Mouse (Mus musculus): ENCODE data around the gene Fez2. TPM values are rescaled to one million over a fixed set of nuclear protein-coding genes. Genes with fewer than 3 reads are reported as not detected.

The Fez2 gene
- polyA plus RNA-seq, 2 experiments = 33.6 to 44.1 TPM

- no peak overlapping the region for H3K4me2 ChIP-seq (replicated peaks; ENCODE audit: low read depth, low read length, severe bottlenecking)
- DNase-seq (ENCODE audit: low spot score) (no peak), ATAC-seq (ENCODE audit: low FRiP score, low read depth) (no peak)
- H3K27me3 ChIP-seq (ENCODE audit: control insufficient read depth, insufficient read depth, low read length) = no peaks in the 10 kb centered on the region
- TF ChIP-seq POLR2A (IDR thresholded peaks at IDR 0.05; ENCODE audit: borderline replicate concordance, extremely low read depth, insufficient read depth, insufficient read length) = no peak
- H3K4me3 ChIP-seq (replicated peaks; ENCODE audit: low read length) = no peak overlapping the region
- H3K4me1 ChIP-seq (ENCODE audit: control insufficient read depth, insufficient read depth, low read length) = no peaks in the 10 kb centered on the region
- H3K36me3 ChIP-seq (ENCODE audit: control insufficient read depth, insufficient read depth, low read length) = peaks cover 39% of the 10 kb centered on the region
- no peak overlapping the region for H3K9ac ChIP-seq (ENCODE audit: low read depth, low read length, severe bottlenecking)
- H3K27ac ChIP-seq (replicated peaks; ENCODE audit: low read depth, low read length) = no peak overlapping the region
- 71% methylated on average over 6 of the region's 6 CpGs for WGBS
- no peaks in the 10 kb centered on the region for H3K9me3 ChIP-seq (ENCODE audit: control insufficient read depth, low read length)
Observed at GRCm38 (mm10) chr17:78402174-78402573, 15.8 kb downstream of the Fez2 start.

- no peak for TF ChIP-seq POLR2A (IDR thresholded peaks at IDR 0.05; ENCODE audit: borderline replicate concordance, extremely low read depth, insufficient read depth, insufficient read length)
- Histone ChIP-seq H3K4me1 (ENCODE audit: control insufficient read depth, insufficient read depth, low read length) (no peaks in the 10 kb centered on the region), H3K9me3 (ENCODE audit: control insufficient read depth, low read length) (no peaks in the 10 kb centered on the region), H3K4me3 (replicated peaks; ENCODE audit: low read length) (no peak overlapping the region), H3K36me3 (ENCODE audit: control insufficient read depth, insufficient read depth, low read length) (peaks cover 39% of the 10 kb centered on the region), H3K27me3 (ENCODE audit: control insufficient read depth, insufficient read depth, low read length) (no peaks in the 10 kb centered on the region), H3K27ac (replicated peaks; ENCODE audit: low read depth, low read length) (no peak overlapping the region), H3K9ac (ENCODE audit: low read depth, low read length, severe bottlenecking) (no peak overlapping the region), H3K4me2 (replicated peaks; ENCODE audit: low read depth, low read length, severe bottlenecking) (no peak overlapping the region)
- WGBS = 45% methylated on average over 4 of the region's 4 CpGs
- DNase-seq (ENCODE audit: low spot score) = no peak
- no peak for ATAC-seq (ENCODE audit: low FRiP score, low read depth)
Observed at GRCm38 (mm10) chr17:78401713-78402112, 16.2 kb downstream of the Fez2 start.

GRCm38 (mm10) chr17:78401311-78401710 is 16.6 kb downstream of the Fez2 start:
- Histone ChIP-seq H3K9me3 (ENCODE audit: control insufficient read depth, low read length) (no peaks in the 10 kb centered on the region), H3K36me3 (ENCODE audit: control insufficient read depth, insufficient read depth, low read length) (peaks cover 39% of the 10 kb centered on the region), H3K9ac (ENCODE audit: low read depth, low read length, severe bottlenecking) (no peak overlapping the region), H3K27me3 (ENCODE audit: control insufficient read depth, insufficient read depth, low read length) (no peaks in the 10 kb centered on the region), H3K4me3 (replicated peaks; ENCODE audit: low read length) (no peak overlapping the region), H3K4me2 (replicated peaks; ENCODE audit: low read depth, low read length, severe bottlenecking) (no peak overlapping the region), H3K4me1 (ENCODE audit: control insufficient read depth, insufficient read depth, low read length) (no peaks in the 10 kb centered on the region), H3K27ac (replicated peaks; ENCODE audit: low read depth, low read length) (no peak overlapping the region)
- ATAC-seq (ENCODE audit: low FRiP score, low read depth) (no peak), DNase-seq (ENCODE audit: low spot score) (no peak)
- WGBS = 77% methylated on average over 6 of the region's 6 CpGs
- TF ChIP-seq POLR2A (IDR thresholded peaks at IDR 0.05; ENCODE audit: borderline replicate concordance, extremely low read depth, insufficient read depth, insufficient read length) = no peak

GRCm38 (mm10) chr17:78400130-78400840 is 17.7 kb downstream of the Fez2 start:
- H3K9ac ChIP-seq (ENCODE audit: low read depth, low read length, severe bottlenecking) = no peak overlapping the region
- H3K27ac ChIP-seq (replicated peaks; ENCODE audit: low read depth, low read length) = no peak overlapping the region
- no peak for TF ChIP-seq POLR2A (IDR thresholded peaks at IDR 0.05; ENCODE audit: borderline replicate concordance, extremely low read depth, insufficient read depth, insufficient read length)
- 76% methylated on average over 12 of the region's 12 CpGs for WGBS
- H3K9me3 ChIP-seq (ENCODE audit: control insufficient read depth, low read length) = no peaks in the 10 kb centered on the region
- DNase-seq (ENCODE audit: low spot score) = no peak
- no peak overlapping the region for H3K4me3 ChIP-seq (replicated peaks; ENCODE audit: low read length)
- no peak overlapping the region for H3K4me2 ChIP-seq (replicated peaks; ENCODE audit: low read depth, low read length, severe bottlenecking)
- H3K4me1 ChIP-seq (ENCODE audit: control insufficient read depth, insufficient read depth, low read length) = no peaks in the 10 kb centered on the region
- no peaks in the 10 kb centered on the region for H3K27me3 ChIP-seq (ENCODE audit: control insufficient read depth, insufficient read depth, low read length)
- peaks cover 39% of the 10 kb centered on the region for H3K36me3 ChIP-seq (ENCODE audit: control insufficient read depth, insufficient read depth, low read length)
- no peak for ATAC-seq (ENCODE audit: low FRiP score, low read depth)

- Histone ChIP-seq H3K4me1 (ENCODE audit: control insufficient read depth, insufficient read depth, low read length) (no peaks in the 10 kb centered on the region), H3K27ac (replicated peaks; ENCODE audit: low read depth, low read length) (no peak overlapping the region), H3K4me2 (replicated peaks; ENCODE audit: low read depth, low read length, severe bottlenecking) (no peak overlapping the region), H3K4me3 (replicated peaks; ENCODE audit: low read length) (no peak overlapping the region), H3K9me3 (ENCODE audit: control insufficient read depth, low read length) (no peaks in the 10 kb centered on the region), H3K36me3 (ENCODE audit: control insufficient read depth, insufficient read depth, low read length) (0 out of 2 replicates have a peak, but pooled peaks cover 6% of the 10 kb centered on the region), H3K9ac (ENCODE audit: low read depth, low read length, severe bottlenecking) (no peak overlapping the region), H3K27me3 (ENCODE audit: control insufficient read depth, insufficient read depth, low read length) (no peaks in the 10 kb centered on the region)
- no peak for TF ChIP-seq POLR2A (IDR thresholded peaks at IDR 0.05; ENCODE audit: borderline replicate concordance, extremely low read depth, insufficient read depth, insufficient read length)
- WGBS = 71% methylated on average over 9 of the region's 9 CpGs
- ATAC-seq (ENCODE audit: low FRiP score, low read depth) (no peak), DNase-seq (ENCODE audit: low spot score) (no peak)
Observed at GRCm38 (mm10) chr17:78392401-78393087, 25.4 kb downstream of the Fez2 start.

Data from limb, embryonic 14.5 days (tissue).